Comparison of ENCODE assay signal across 22 mouse cellular contexts in the genomic region with DNA sequence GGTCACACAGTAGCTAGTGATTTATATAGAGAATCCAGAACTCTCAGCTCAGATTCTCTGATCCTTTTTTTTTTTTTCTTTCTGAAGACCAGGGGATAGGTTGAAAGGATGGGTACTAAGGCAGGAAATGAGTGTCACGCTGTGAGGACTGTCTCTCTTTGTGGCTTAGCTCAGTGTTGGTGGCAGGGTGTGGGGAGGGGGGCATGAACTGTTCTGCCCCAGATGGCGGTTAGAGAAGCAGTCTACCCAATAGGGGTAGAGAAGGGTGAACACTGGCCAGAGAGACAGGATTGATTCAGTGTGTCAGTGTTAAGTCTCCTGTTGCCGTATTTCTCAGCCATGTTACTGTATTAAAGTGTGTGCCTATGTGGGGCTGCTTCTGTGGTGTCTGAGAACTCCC.
A peak's percentile ranks its signal among the peaks of the same experiment; 100 is the strongest.
DNase-seq lines count a peak whose midpoint lies in the region; ATAC-seq and TF ChIP-seq lines count a peak whose summit lies in the region.
"Had no signal": no experiment of that assay in that cellular context is flagged by ENCODE, and none has a peak within 500 bp of the region (broad histone marks: within the 10 kb centered on the region; RNA-seq: fewer than 3 reads in every experiment).

No protein-coding gene starts in this region.

- H3K4me3 ChIP-seq in forebrain, embryonic 16.5 days (replicated peaks; ENCODE audit: low read length): no peak overlapping the region
- no peak overlapping the region for H3K4me3 ChIP-seq in forebrain, embryonic 10.5 days
- no peak overlapping the region for H3K4me3 ChIP-seq in kidney, embryonic 14.5 days (ENCODE audit: low read length)
- no peak overlapping the region for H3K4me3 ChIP-seq in midbrain, embryonic 16.5 days (ENCODE audit: low read depth, low read length)
- no peak overlapping the region for H3K4me3 ChIP-seq in midbrain, embryonic 14.5 days (replicated peaks; ENCODE audit: low read depth, low read length)
- no peak overlapping the region for H3K4me3 ChIP-seq in embryonic fibroblast, embryonic 13.5 days (ENCODE audit: insufficient read depth, low read length)
- H3K4me3 ChIP-seq: embryonic facial prominence, embryonic 15.5 days; hindbrain, embryonic 13.5 days; intestine, embryonic 15.5 days; neural tube, embryonic 13.5 days had no signal

- TF ChIP-seq POLR2A in embryonic fibroblast, embryonic 13.5 days (IDR thresholded peaks at IDR 0.05; ENCODE audit: low read depth, low read length): no peak

- H3K9ac ChIP-seq in forebrain, embryonic 16.5 days (replicated peaks; ENCODE audit: low read depth, low read length): no peak overlapping the region
- no peak overlapping the region; the same call in 1 of the 2 replicates for H3K9ac ChIP-seq in kidney, embryonic 14.5 days (ENCODE audit: low read depth, low read length)
- H3K9ac ChIP-seq in midbrain, embryonic 16.5 days (ENCODE audit: low read depth, low read length): no peak overlapping the region
- H3K9ac ChIP-seq in midbrain, embryonic 14.5 days (replicated peaks; ENCODE audit: low read length): no peak overlapping the region
- H3K9ac ChIP-seq: embryonic facial prominence, embryonic 15.5 days; hindbrain, embryonic 13.5 days; intestine, embryonic 15.5 days; neural tube, embryonic 13.5 days had no signal

- H3K27ac ChIP-seq in forebrain, embryonic 16.5 days (ENCODE audit: low read length): 0 out of 2 replicates have a peak overlapping the region, but pooled peaks have one; percentile 8
- H3K27ac ChIP-seq in forebrain, embryonic 10.5 days: no peak overlapping the region
- peak overlapping the region; percentile 52; the same call in 1 of the 2 replicates for H3K27ac ChIP-seq in kidney, embryonic 14.5 days (ENCODE audit: low read depth, low read length)
- H3K27ac ChIP-seq in midbrain, embryonic 16.5 days (ENCODE audit: low read length): no peak overlapping the region
- H3K27ac ChIP-seq in midbrain, embryonic 14.5 days (replicated peaks; ENCODE audit: low read depth, low read length): no peak overlapping the region
- peak overlapping the region; percentile 38 for H3K27ac ChIP-seq in embryonic fibroblast, embryonic 13.5 days (ENCODE audit: insufficient read depth, low read length)
- H3K27ac ChIP-seq: embryonic facial prominence, embryonic 15.5 days; hindbrain, embryonic 13.5 days; intestine, embryonic 15.5 days; neural tube, embryonic 13.5 days had no signal

- no peaks in the 10 kb centered on the region for H3K4me1 ChIP-seq in forebrain, embryonic 16.5 days (replicated peaks; ENCODE audit: control insufficient read depth, insufficient read depth, low read length)
- peaks cover 5% of the 10 kb centered on the region for H3K4me1 ChIP-seq in forebrain, embryonic 10.5 days
- H3K4me1 ChIP-seq in kidney, embryonic 14.5 days (ENCODE audit: control insufficient read depth, insufficient read depth, low read length): peaks cover 4% of the 10 kb centered on the region; the same call in 1 of the 2 replicates
- H3K4me1 ChIP-seq in midbrain, embryonic 16.5 days (ENCODE audit: control insufficient read depth, insufficient read depth, low read length): no peaks in the 10 kb centered on the region
- H3K4me1 ChIP-seq in midbrain, embryonic 14.5 days (ENCODE audit: control insufficient read depth, insufficient read depth, low read length): no peaks in the 10 kb centered on the region
- peaks cover 15% of the 10 kb centered on the region for H3K4me1 ChIP-seq in embryonic fibroblast, embryonic 13.5 days (ENCODE audit: control insufficient read depth, insufficient read depth, low read length)

- no peak for DNase-seq in forebrain, embryonic 10.5 days (ENCODE audit: extremely low spot score, low spot score)
- DNase-seq in kidney, postnatal 14 days: no peak
- DNase-seq in midbrain, embryonic 14.5 days: no peak
- DNase-seq in urinary bladder, postnatal 10 days (ENCODE audit: low spot score): no peak
- DNase-seq: adrenal gland, postnatal 36 days; cerebellum, adult 18-20 months; cerebellum, postnatal 36 days; heart, adult 18-20 months; heart, postnatal 14 days; kidney, postnatal 4 days; liver; lung, postnatal 10 days; thymus, postnatal 25 days had no signal

- WGBS in forebrain, embryonic 16.5 days: 58% methylated on average over 3 of the region's 3 CpGs
- 50% methylated on average over 3 of the region's 3 CpGs for WGBS in forebrain, embryonic 10.5 days
- WGBS in kidney, embryonic 14.5 days: 43% methylated on average over 3 of the region's 3 CpGs
- WGBS in midbrain, embryonic 16.5 days: 44% methylated on average over 3 of the region's 3 CpGs
- 41% methylated on average over 3 of the region's 3 CpGs for WGBS in midbrain, embryonic 14.5 days

- H3K36me3 ChIP-seq in forebrain, embryonic 16.5 days (ENCODE audit: control insufficient read depth, insufficient read depth): no peaks in the 10 kb centered on the region
- H3K36me3 ChIP-seq in forebrain, embryonic 10.5 days (replicated peaks): no peaks in the 10 kb centered on the region
- no peaks in the 10 kb centered on the region for H3K36me3 ChIP-seq in kidney, embryonic 14.5 days (ENCODE audit: control insufficient read depth, insufficient read depth, low read length)
- no peaks in the 10 kb centered on the region for H3K36me3 ChIP-seq in midbrain, embryonic 16.5 days (ENCODE audit: control insufficient read depth, insufficient read depth, low read length)
- no peaks in the 10 kb centered on the region for H3K36me3 ChIP-seq in midbrain, embryonic 14.5 days (ENCODE audit: control insufficient read depth, insufficient read depth, low read length)
- H3K36me3 ChIP-seq: embryonic facial prominence, embryonic 15.5 days; hindbrain, embryonic 13.5 days; intestine, embryonic 15.5 days; neural tube, embryonic 13.5 days had no signal

- H3K4me2 ChIP-seq in forebrain, embryonic 16.5 days (ENCODE audit: low read length): no peak overlapping the region
- no peak overlapping the region for H3K4me2 ChIP-seq in kidney, embryonic 14.5 days (replicated peaks; ENCODE audit: low read depth, low read length)
- H3K4me2 ChIP-seq in midbrain, embryonic 16.5 days (ENCODE audit: low read length): no peak overlapping the region
- no peak overlapping the region for H3K4me2 ChIP-seq in midbrain, embryonic 14.5 days (ENCODE audit: low read length)
- H3K4me2 ChIP-seq: embryonic facial prominence, embryonic 15.5 days; hindbrain, embryonic 13.5 days; intestine, embryonic 15.5 days; neural tube, embryonic 13.5 days had no signal

- H3K9me3 ChIP-seq in forebrain, embryonic 16.5 days (ENCODE audit: control insufficient read depth, low read length): no peaks in the 10 kb centered on the region
- H3K9me3 ChIP-seq in forebrain, embryonic 10.5 days: 0 out of 2 replicates have a peak, but pooled peaks cover 2% of the 10 kb centered on the region
- no peaks in the 10 kb centered on the region for H3K9me3 ChIP-seq in kidney, embryonic 14.5 days (ENCODE audit: control insufficient read depth, low read length)
- H3K9me3 ChIP-seq in midbrain, embryonic 16.5 days (replicated peaks; ENCODE audit: control insufficient read depth, low read length, poor library complexity, severe bottlenecking): no peaks in the 10 kb centered on the region
- no peaks in the 10 kb centered on the region for H3K9me3 ChIP-seq in midbrain, embryonic 14.5 days (ENCODE audit: control insufficient read depth, low read length)
- H3K9me3 ChIP-seq: embryonic facial prominence, embryonic 15.5 days; hindbrain, embryonic 13.5 days; intestine, embryonic 15.5 days; neural tube, embryonic 13.5 days had no signal

- no peaks in the 10 kb centered on the region for H3K27me3 ChIP-seq in forebrain, embryonic 16.5 days (replicated peaks; ENCODE audit: control insufficient read depth, insufficient read depth, low read length)
- no peaks in the 10 kb centered on the region for H3K27me3 ChIP-seq in forebrain, embryonic 10.5 days (ENCODE audit: poor library complexity, severe bottlenecking)
- H3K27me3 ChIP-seq in kidney, embryonic 14.5 days (ENCODE audit: control insufficient read depth, insufficient read depth, low read length): no peaks in the 10 kb centered on the region
- no peaks in the 10 kb centered on the region for H3K27me3 ChIP-seq in midbrain, embryonic 16.5 days (ENCODE audit: control insufficient read depth, insufficient read depth, low read depth, low read length)
- no peaks in the 10 kb centered on the region for H3K27me3 ChIP-seq in midbrain, embryonic 14.5 days (ENCODE audit: control insufficient read depth, insufficient read depth, low read length)
- H3K27me3 ChIP-seq: CH12.LX; embryonic facial prominence, embryonic 15.5 days; hindbrain, embryonic 13.5 days; intestine, embryonic 15.5 days; neural tube, embryonic 13.5 days had no signal

- ATAC-seq in forebrain, embryonic 16.5 days: no peak
- ATAC-seq in kidney, embryonic 14.5 days (ENCODE audit: low FRiP score, low TSS enrichment): no peak
- ATAC-seq in midbrain, embryonic 16.5 days: 0 out of 2 replicates have a peak, but pooled peaks have one; percentile 23
- no peak for ATAC-seq in midbrain, embryonic 14.5 days (ENCODE audit: low FRiP score, low TSS enrichment)
- ATAC-seq: intestine, embryonic 15.5 days had no signal

- TF ChIP-seq CTCF in embryonic fibroblast, embryonic 13.5 days (IDR thresholded peaks at IDR 0.05; ENCODE audit: borderline replicate concordance, insufficient read depth, low read length): no peak

Comparison
In these comparisons a context has a peak if more than half of its experiments do, and no peak if none do; other contexts are left out.
1. H3K27ac ChIP-seq: peak in forebrain, embryonic 16.5 days (single experiment), kidney, embryonic 14.5 days (single experiment) and embryonic fibroblast, embryonic 13.5 days (single experiment); none in forebrain, embryonic 10.5 days (single experiment), midbrain, embryonic 16.5 days (single experiment) and midbrain, embryonic 14.5 days (single experiment).